Mouse (Mus musculus) liver, adult 2 months (tissue): ENCODE measurements at regions not wholly inside any gene's neighbourhood (a gene's known extent, or its start where the extent isn't known, plus 50 kb on each side); places are given as distances from the start of the nearest gene placed in this dataset.

Source experiments
- DNase-seq: peaks from one replicate; pipeline ENCODE4 v3.0.0-alpha.2; 2011; ENCODE audit warnings: low read depth, low spot score; ENCODE audit errors: extremely low read depth
- H3K27ac ChIP-seq: fragments of 200-500 bp; replicated peaks from 2 replicates; pipeline ENCODE4 v1.5.1; 2012; ENCODE audit warnings: low read depth, mild to moderate bottlenecking, control low read depth, inconsistent platforms, low read length; ENCODE audit not compliant: insufficient read depth
- H3K27me3 ChIP-seq: fragments of 200-500 bp; 2 replicates; pipeline ENCODE4 v1.6.1; 2012; ENCODE audit warnings: mild to moderate bottlenecking, moderate library complexity, low read length, inconsistent platforms; ENCODE audit not compliant: control insufficient read depth, insufficient read depth
- H3K36me3 ChIP-seq: fragments of 200-500 bp; 2 replicates; pipeline ENCODE4 v1.6.1; 2012; ENCODE audit warnings: low read length, inconsistent platforms; ENCODE audit not compliant: control insufficient read depth, insufficient read depth
- H3K4me1 ChIP-seq: fragments of 200-500 bp; 2 replicates; pipeline ENCODE4 v1.6.1; 2011; ENCODE audit warnings: low read length; ENCODE audit not compliant: control insufficient read depth, insufficient read depth
- H3K4me3 ChIP-seq: fragments of 200-500 bp; 2 replicates; pipeline ENCODE4 v1.5.1; 2011; ENCODE audit warnings: low read depth, mild to moderate bottlenecking, control low read depth, low read length, moderate library complexity; ENCODE audit not compliant: insufficient read depth
- H3K79me2 ChIP-seq: fragments of 200-500 bp; 2 replicates; pipeline ENCODE4 v1.6.1; 2012; ENCODE audit warnings: inconsistent platforms, mild to moderate bottlenecking, low read length, moderate library complexity; ENCODE audit not compliant: control insufficient read depth, insufficient read depth
- H3K9ac ChIP-seq: fragments of 200-500 bp; 2 replicates; pipeline ENCODE4 v1.6.1; 2012; ENCODE audit warnings: low read depth, mild to moderate bottlenecking, control low read depth, inconsistent platforms, low read length
- CTCF ChIP-seq: fragments of 200-500 bp; IDR thresholded peaks from 2 replicates; pipeline ENCODE4 v1.5.1; 2011; ENCODE audit warnings: low read depth, low read length, control low read depth
- POLR2A ChIP-seq: fragments of 200-500 bp; IDR thresholded peaks from 2 replicates; pipeline ENCODE4 v1.6.1; 2011; ENCODE audit warnings: low read length, control low read depth; ENCODE audit not compliant: insufficient read depth; ENCODE audit errors: extremely low read depth
- WGBS: fragments of 180-500 bp; shearing (Covaris S2); methylation state at CpG from one replicate; pipeline ENCODE4 v1.1.7; 2018; 5-methylcytosine and 5-hydroxymethylcytosine counted together

- WGBS: 80% methylated on average over 6 of the region's 6 CpGs
- no peak overlapping the region for H3K27ac ChIP-seq
- TF ChIP-seq CTCF: no peak
- TF ChIP-seq POLR2A: no peak
- H3K9ac ChIP-seq: no peak overlapping the region
- no peaks in the 10 kb centered on the region; the same call in 1 of the 2 replicates for H3K4me1 ChIP-seq
- DNase-seq: no peak
- H3K79me2 ChIP-seq: no peaks in the 10 kb centered on the region
- no peaks in the 10 kb centered on the region for H3K27me3 ChIP-seq
- no peaks in the 10 kb centered on the region for H3K36me3 ChIP-seq
- H3K4me3 ChIP-seq: no peak overlapping the region
Measured at GRCm38 (mm10) chr6:84272520-84273311, 264.3 kb downstream of the Dysf start.

- WGBS: 83% methylated on average over 6 of the region's 6 CpGs
- Histone ChIP-seq H3K79me2 (no peaks in the 10 kb centered on the region), H3K27me3 (no peaks in the 10 kb centered on the region), H3K4me3 (no peak overlapping the region), H3K9ac (no peak overlapping the region), H3K4me1 (no peaks in the 10 kb centered on the region; the same call in 1 of the 2 replicates), H3K36me3 (no peaks in the 10 kb centered on the region), H3K27ac (no peak overlapping the region)
- no peak for DNase-seq
- TF ChIP-seq CTCF (no peak), POLR2A (no peak)
Measured at GRCm38 (mm10) chr6:84271966-84272365, 263.6 kb downstream of the Dysf start.

GRCm38 (mm10) chr6:84271441-84271840 lies 263.1 kb downstream of the Dysf start:
- 85% methylated on average over 3 of the region's 3 CpGs for WGBS
- TF ChIP-seq POLR2A (no peak), CTCF (no peak)
- H3K27me3 ChIP-seq: no peaks in the 10 kb centered on the region
- no peak overlapping the region for H3K9ac ChIP-seq
- H3K4me1 ChIP-seq: no peaks in the 10 kb centered on the region; the same call in 1 of the 2 replicates
- no peaks in the 10 kb centered on the region for H3K79me2 ChIP-seq
- no peak overlapping the region for H3K4me3 ChIP-seq
- H3K27ac ChIP-seq: no peak overlapping the region
- DNase-seq: no peak
- H3K36me3 ChIP-seq: no peaks in the 10 kb centered on the region

GRCm38 (mm10) chr6:84270518-84271165 lies 262.3 kb downstream of the Dysf start:
- no peaks in the 10 kb centered on the region for H3K27me3 ChIP-seq
- DNase-seq: no peak
- H3K4me1 ChIP-seq: no peaks in the 10 kb centered on the region; the same call in 1 of the 2 replicates
- H3K79me2 ChIP-seq: no peaks in the 10 kb centered on the region
- no peak overlapping the region for H3K27ac ChIP-seq
- no peak overlapping the region for H3K9ac ChIP-seq
- TF ChIP-seq POLR2A: no peak
- no peak for TF ChIP-seq CTCF
- H3K4me3 ChIP-seq: no peak overlapping the region
- no peaks in the 10 kb centered on the region for H3K36me3 ChIP-seq
- 48% methylated on average over 12 of the region's 12 CpGs for WGBS

GRCm38 (mm10) chr6:84269478-84269877 lies 261.1 kb downstream of the Dysf start:
- no peak overlapping the region for H3K4me3 ChIP-seq
- TF ChIP-seq POLR2A (no peak), CTCF (no peak)
- 92% methylated on average over 4 of the region's 4 CpGs for WGBS
- no peaks in the 10 kb centered on the region; the same call in 1 of the 2 replicates for H3K4me1 ChIP-seq
- H3K27ac ChIP-seq: no peak overlapping the region
- H3K27me3 ChIP-seq: no peaks in the 10 kb centered on the region
- no peaks in the 10 kb centered on the region for H3K79me2 ChIP-seq
- no peak overlapping the region for H3K9ac ChIP-seq
- DNase-seq: no peak
- H3K36me3 ChIP-seq: no peaks in the 10 kb centered on the region

- no peaks in the 10 kb centered on the region for H3K79me2 ChIP-seq
- H3K27me3 ChIP-seq: no peaks in the 10 kb centered on the region
- no peak overlapping the region for H3K4me3 ChIP-seq
- peak; percentile 56 for TF ChIP-seq CTCF
- no peak for TF ChIP-seq POLR2A
- 80% methylated on average over 3 of the region's 3 CpGs for WGBS
- no peaks in the 10 kb centered on the region; the same call in 1 of the 2 replicates for H3K4me1 ChIP-seq
- H3K9ac ChIP-seq: no peak overlapping the region
- no peaks in the 10 kb centered on the region for H3K36me3 ChIP-seq
- no peak overlapping the region for H3K27ac ChIP-seq
- no peak for DNase-seq
Measured at GRCm38 (mm10) chr6:84269023-84269422, 260.6 kb downstream of the Dysf start.
